Mouse (Mus musculus): ENCODE data around the gene Gramd1c.

DNA sequence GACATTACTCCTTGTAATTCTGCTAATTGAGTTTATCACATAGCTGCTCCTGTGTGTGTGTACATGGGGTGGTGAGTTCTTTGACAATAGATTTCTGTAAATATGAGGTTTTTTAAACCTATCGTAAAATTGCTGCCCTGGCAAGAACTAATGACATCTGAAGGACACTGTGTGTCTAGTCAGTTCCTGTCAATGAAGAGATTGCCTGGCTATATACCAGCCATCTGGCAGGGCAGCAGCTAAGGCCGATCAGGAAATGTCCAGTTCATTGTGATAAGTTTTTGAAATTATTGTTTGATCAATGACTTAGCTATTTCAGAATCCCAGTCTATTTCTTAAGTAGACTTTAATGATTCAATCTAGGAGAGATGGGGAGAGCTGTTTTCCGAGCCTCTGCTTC is 117.8 kb downstream of the Gramd1c start:
- TF ChIP-seq CTCF (IDR thresholded peaks at IDR 0.05; ENCODE audit: insufficient read depth, low read length) (no peak), POLR2A (IDR thresholded peaks at IDR 0.05; ENCODE audit: borderline replicate concordance, extremely low read depth, low read depth, low read length) (no peak)

Measured in lung, adult 2 months (tissue).